Mouse (Mus musculus) adipocyte (in vitro differentiated cells): ENCODE measurements at regions not wholly inside any gene's neighbourhood (a gene's known extent, or its start where the extent isn't known, plus 50 kb on each side); places are given as distances from the start of the nearest gene placed in this dataset.

Experiments
- DNase-seq: peaks from one replicate; pipeline ENCODE4 v3.0.0-alpha.2; 2016; ENCODE audit warnings: low spot score

DNA sequence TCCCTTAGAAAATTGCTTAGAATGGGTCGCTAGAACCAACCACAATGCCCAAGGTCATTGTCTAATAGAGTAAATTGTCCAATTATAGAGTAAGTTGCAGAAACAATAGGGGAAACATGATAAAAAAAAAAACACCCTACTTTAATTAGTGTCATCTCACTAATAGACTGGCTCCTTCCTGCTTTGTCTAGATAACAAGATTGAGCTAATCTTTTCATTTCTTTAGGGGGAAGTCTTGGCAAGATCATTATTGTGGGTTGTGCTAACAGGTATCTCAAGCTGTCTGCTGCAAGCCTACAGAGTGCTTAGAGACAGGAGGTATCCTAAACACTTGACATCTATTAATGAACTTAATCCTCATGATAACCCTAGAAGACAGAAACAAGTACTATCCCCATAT, 615.9 kb downstream of the Gbe1 start:
- no peak for DNase-seq

DNA sequence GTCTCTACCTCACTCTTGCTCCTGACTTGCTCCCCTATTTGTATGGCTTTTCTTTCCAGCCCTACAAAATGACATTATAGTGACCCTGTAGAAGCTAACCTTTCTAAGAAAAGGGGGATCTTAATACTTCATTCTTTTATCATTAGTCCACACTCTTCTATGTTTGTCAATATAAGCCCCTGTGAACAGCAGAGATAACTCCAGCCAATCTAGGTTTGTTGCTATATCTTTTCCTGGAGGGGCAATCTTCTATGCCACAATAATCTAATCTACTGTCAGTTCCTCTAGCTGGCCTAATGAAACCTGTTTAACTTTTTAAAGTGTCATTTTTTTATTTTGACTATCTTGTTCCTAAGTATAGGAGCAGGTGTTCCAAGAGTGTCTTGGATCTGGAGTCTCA, 622.2 kb downstream of the Gbe1 start:
- DNase-seq = no peak

DNA sequence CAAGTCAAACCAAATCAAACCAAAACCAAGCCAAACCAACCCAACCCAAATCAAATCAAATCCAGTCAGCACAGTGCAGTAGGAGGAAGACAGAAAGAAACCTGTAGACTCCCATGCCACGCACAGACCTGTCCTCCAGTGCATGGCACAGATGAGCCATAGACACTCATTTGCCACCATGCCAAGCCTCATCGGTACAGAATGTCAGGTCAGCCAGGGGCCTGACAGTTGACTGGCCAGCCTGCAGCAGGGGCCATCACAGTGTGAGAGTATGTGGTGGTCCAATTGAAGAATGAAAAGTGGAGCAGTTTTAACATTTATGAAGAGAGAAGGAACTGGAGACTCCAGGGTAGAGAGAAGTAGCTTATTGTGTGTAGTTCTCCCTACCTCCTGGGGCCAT, 639.2 kb downstream of the Gbe1 start:
- no peak for DNase-seq
